Mouse (Mus musculus): ENCODE results near the gene Dhx34. TPM values are rescaled to one million over a fixed set of nuclear protein-coding genes. Genes with fewer than 3 reads are reported as not detected.

Gene Dhx34
- polyA plus RNA-seq, 1 experiment from 2014 or later = 7.3 TPM

- no peak for TF ChIP-seq CTCF (IDR thresholded peaks at IDR 0.05; ENCODE audit: low read depth)
- no peaks in the 10 kb centered on the region for H3K27me3 ChIP-seq (replicated peaks; ENCODE audit: control insufficient read depth, insufficient read depth, low read length)
- H3K27ac ChIP-seq (ENCODE audit: low read depth, low read length) = no peak overlapping the region
- no peak overlapping the region for H3K4me3 ChIP-seq (ENCODE audit: low read depth, low read length)
- H3K9me3 ChIP-seq (ENCODE audit: control insufficient read depth) = no peaks in the 10 kb centered on the region
- no peak for ATAC-seq
- no peaks in the 10 kb centered on the region for H3K4me1 ChIP-seq (replicated peaks; ENCODE audit: control insufficient read depth, insufficient read depth, low read length)
- no peak overlapping the region for H3K4me2 ChIP-seq (replicated peaks; ENCODE audit: low read depth)
- no peak overlapping the region for H3K9ac ChIP-seq (ENCODE audit: low read depth, low read length)
- peaks cover 38% of the 10 kb centered on the region for H3K36me3 ChIP-seq (ENCODE audit: control insufficient read depth, insufficient read depth)
- 79% methylated on average over 5 of the region's 5 CpGs for WGBS
Observed at GRCm38 (mm10) chr7:16197166-16197565, 24.7 kb downstream of the Dhx34 start.

- Histone ChIP-seq H3K4me1 (replicated peaks; ENCODE audit: control insufficient read depth, insufficient read depth, low read length) (no peaks in the 10 kb centered on the region), H3K9ac (ENCODE audit: low read depth, low read length) (no peak overlapping the region), H3K9me3 (ENCODE audit: control insufficient read depth) (no peaks in the 10 kb centered on the region), H3K36me3 (ENCODE audit: control insufficient read depth, insufficient read depth) (peaks cover 32% of the 10 kb centered on the region), H3K27me3 (replicated peaks; ENCODE audit: control insufficient read depth, insufficient read depth, low read length) (no peaks in the 10 kb centered on the region), H3K4me3 (ENCODE audit: low read depth, low read length) (no peak overlapping the region), H3K4me2 (replicated peaks; ENCODE audit: low read depth) (no peak overlapping the region), H3K27ac (ENCODE audit: low read depth, low read length) (no peak overlapping the region; the same call in 1 of the 2 replicates)
- 67% methylated on average over 6 of the region's 6 CpGs for WGBS
- TF ChIP-seq CTCF (IDR thresholded peaks at IDR 0.05; ENCODE audit: low read depth) = no peak
- ATAC-seq = no peak
Observed at GRCm38 (mm10) chr7:16196616-16197015, 25.2 kb downstream of the Dhx34 start.

- WGBS = 29% methylated on average over 3 of the region's 3 CpGs
- ATAC-seq = peak; percentile 31
- Histone ChIP-seq H3K4me1 (replicated peaks; ENCODE audit: control insufficient read depth, insufficient read depth, low read length) (no peaks in the 10 kb centered on the region), H3K27me3 (replicated peaks; ENCODE audit: control insufficient read depth, insufficient read depth, low read length) (no peaks in the 10 kb centered on the region), H3K36me3 (ENCODE audit: control insufficient read depth, insufficient read depth) (peaks cover 13% of the 10 kb centered on the region), H3K4me3 (ENCODE audit: low read depth, low read length) (no peak overlapping the region), H3K9me3 (ENCODE audit: control insufficient read depth) (no peaks in the 10 kb centered on the region), H3K27ac (ENCODE audit: low read depth, low read length) (peak overlapping the region; percentile 15; the same call in 1 of the 2 replicates), H3K9ac (ENCODE audit: low read depth, low read length) (no peak overlapping the region), H3K4me2 (replicated peaks; ENCODE audit: low read depth) (no peak overlapping the region)
- no peak for TF ChIP-seq CTCF (IDR thresholded peaks at IDR 0.05; ENCODE audit: low read depth)
Observed at GRCm38 (mm10) chr7:16193702-16194101, 28.1 kb downstream of the Dhx34 start.

GRCm38 (mm10) chr7:16192315-16192714 is 29.5 kb downstream of the Dhx34 start:
- H3K4me2 ChIP-seq (replicated peaks; ENCODE audit: low read depth) = no peak overlapping the region
- H3K27me3 ChIP-seq (replicated peaks; ENCODE audit: control insufficient read depth, insufficient read depth, low read length) = no peaks in the 10 kb centered on the region
- no peak overlapping the region for H3K4me3 ChIP-seq (ENCODE audit: low read depth, low read length)
- H3K36me3 ChIP-seq (ENCODE audit: control insufficient read depth, insufficient read depth) = peaks cover 5% of the 10 kb centered on the region; the same call in 1 of the 2 replicates
- ATAC-seq = no peak; the same call in 1 of the 2 replicates
- 16% methylated on average over 5 of the region's 5 CpGs for WGBS
- H3K9me3 ChIP-seq (ENCODE audit: control insufficient read depth) = no peaks in the 10 kb centered on the region
- no peak overlapping the region for H3K27ac ChIP-seq (ENCODE audit: low read depth, low read length)
- peak; percentile 73 for TF ChIP-seq CTCF (IDR thresholded peaks at IDR 0.05; ENCODE audit: low read depth)
- no peaks in the 10 kb centered on the region for H3K4me1 ChIP-seq (replicated peaks; ENCODE audit: control insufficient read depth, insufficient read depth, low read length)
- no peak overlapping the region for H3K9ac ChIP-seq (ENCODE audit: low read depth, low read length)

- Histone ChIP-seq H3K36me3 (ENCODE audit: control insufficient read depth, insufficient read depth) (peaks cover 15% of the 10 kb centered on the region; the same call in 1 of the 2 replicates), H3K27ac (ENCODE audit: low read depth, low read length) (no peak overlapping the region), H3K4me2 (replicated peaks; ENCODE audit: low read depth) (no peak overlapping the region), H3K9ac (ENCODE audit: low read depth, low read length) (no peak overlapping the region), H3K9me3 (ENCODE audit: control insufficient read depth) (no peaks in the 10 kb centered on the region), H3K4me3 (ENCODE audit: low read depth, low read length) (no peak overlapping the region), H3K27me3 (replicated peaks; ENCODE audit: control insufficient read depth, insufficient read depth, low read length) (no peaks in the 10 kb centered on the region), H3K4me1 (replicated peaks; ENCODE audit: control insufficient read depth, insufficient read depth, low read length) (no peaks in the 10 kb centered on the region)
- WGBS = 80% methylated on average over 8 of the region's 8 CpGs
- no peak for ATAC-seq
- no peak for TF ChIP-seq CTCF (IDR thresholded peaks at IDR 0.05; ENCODE audit: low read depth)
Observed at GRCm38 (mm10) chr7:16187494-16187893, 34.3 kb downstream of the Dhx34 start.

- Histone ChIP-seq H3K4me1 (replicated peaks; ENCODE audit: control insufficient read depth, insufficient read depth, low read length) (no peaks in the 10 kb centered on the region), H3K4me3 (ENCODE audit: low read depth, low read length) (no peak overlapping the region), H3K4me2 (replicated peaks; ENCODE audit: low read depth) (no peak overlapping the region), H3K36me3 (ENCODE audit: control insufficient read depth, insufficient read depth) (peaks cover 25% of the 10 kb centered on the region), H3K27me3 (replicated peaks; ENCODE audit: control insufficient read depth, insufficient read depth, low read length) (no peaks in the 10 kb centered on the region), H3K9ac (ENCODE audit: low read depth, low read length) (no peak overlapping the region), H3K9me3 (ENCODE audit: control insufficient read depth) (no peaks in the 10 kb centered on the region), H3K27ac (ENCODE audit: low read depth, low read length) (no peak overlapping the region)
- WGBS = 29% methylated on average over 8 of the region's 8 CpGs
- ATAC-seq = no peak
- TF ChIP-seq CTCF (IDR thresholded peaks at IDR 0.05; ENCODE audit: low read depth) = no peak
Observed at GRCm38 (mm10) chr7:16183663-16184062, 38.2 kb downstream of the Dhx34 start.

GRCm38 (mm10) chr7:16178114-16178513 is 43.7 kb downstream of the Dhx34 start:
- H3K36me3 ChIP-seq (ENCODE audit: control insufficient read depth, insufficient read depth) = peaks cover 11% of the 10 kb centered on the region
- no peak for ATAC-seq
- no peaks in the 10 kb centered on the region for H3K27me3 ChIP-seq (replicated peaks; ENCODE audit: control insufficient read depth, insufficient read depth, low read length)
- no peak overlapping the region for H3K4me2 ChIP-seq (replicated peaks; ENCODE audit: low read depth)
- no peak overlapping the region for H3K27ac ChIP-seq (ENCODE audit: low read depth, low read length)
- H3K9ac ChIP-seq (ENCODE audit: low read depth, low read length) = no peak overlapping the region
- H3K4me1 ChIP-seq (replicated peaks; ENCODE audit: control insufficient read depth, insufficient read depth, low read length) = no peaks in the 10 kb centered on the region
- no peak overlapping the region for H3K4me3 ChIP-seq (ENCODE audit: low read depth, low read length)
- TF ChIP-seq CTCF (IDR thresholded peaks at IDR 0.05; ENCODE audit: low read depth) = no peak
- H3K9me3 ChIP-seq (ENCODE audit: control insufficient read depth) = no peaks in the 10 kb centered on the region
- WGBS = 82% methylated on average over 4 of the region's 4 CpGs
